Mouse (Mus musculus) liver, postnatal 0 days (tissue): ENCODE measurements around the gene Yju2.

Experiments used
- CTCF ChIP-seq: sonication (generic); IDR thresholded peaks from 2 replicates; pipeline ENCODE4 v1.5.1; 2016; ENCODE audit warnings: antibody characterized with exemption, low read depth
- EP300 ChIP-seq: IDR thresholded peaks from 2 replicates; pipeline ENCODE4 v1.6.1; 2016; ENCODE audit warnings: antibody characterized with exemption, low read depth, mild to moderate bottlenecking

GRCm38 (mm10) chr17:55958584-55958886 lies 364 bp upstream of the Yju2 start:
- TF ChIP-seq CTCF (no peak), EP300 (no peak)
